Mouse (Mus musculus): ENCODE measurements around the gene Pabpc5.

Pabpc5 gene

DNA sequence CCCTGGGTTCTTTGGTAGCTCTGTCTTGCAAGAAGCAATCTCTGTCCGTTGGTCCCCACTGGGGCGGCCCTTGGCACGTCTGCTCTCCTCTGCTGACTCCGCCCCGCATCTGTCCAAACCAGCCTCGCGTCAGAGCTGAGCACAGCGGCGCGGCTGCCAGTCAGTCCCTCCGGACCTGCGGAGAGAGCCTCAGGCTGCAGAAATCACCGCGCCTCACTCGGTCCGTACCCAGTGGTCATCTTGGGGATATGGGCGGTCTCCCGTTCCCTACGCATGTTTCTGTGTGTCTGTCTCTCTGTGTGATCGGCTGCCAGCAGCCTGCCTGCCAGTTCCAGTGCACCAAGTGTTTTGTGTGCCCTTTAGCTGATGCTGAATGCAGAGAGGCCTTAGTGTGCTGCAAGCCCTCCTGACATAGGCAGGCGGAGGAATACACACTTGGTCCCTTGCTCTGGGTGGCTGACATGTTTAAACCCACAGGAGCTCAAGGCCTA is at the start of gene Pabpc5:
Gene Pabpc5, plus strand, starts transcription at position 116 of the 491 bp plus-strand sequence.
- peak; percentile 37 to 48 for DNase-seq (ENCODE audit: low spot score in 2 of 2)

DNA sequence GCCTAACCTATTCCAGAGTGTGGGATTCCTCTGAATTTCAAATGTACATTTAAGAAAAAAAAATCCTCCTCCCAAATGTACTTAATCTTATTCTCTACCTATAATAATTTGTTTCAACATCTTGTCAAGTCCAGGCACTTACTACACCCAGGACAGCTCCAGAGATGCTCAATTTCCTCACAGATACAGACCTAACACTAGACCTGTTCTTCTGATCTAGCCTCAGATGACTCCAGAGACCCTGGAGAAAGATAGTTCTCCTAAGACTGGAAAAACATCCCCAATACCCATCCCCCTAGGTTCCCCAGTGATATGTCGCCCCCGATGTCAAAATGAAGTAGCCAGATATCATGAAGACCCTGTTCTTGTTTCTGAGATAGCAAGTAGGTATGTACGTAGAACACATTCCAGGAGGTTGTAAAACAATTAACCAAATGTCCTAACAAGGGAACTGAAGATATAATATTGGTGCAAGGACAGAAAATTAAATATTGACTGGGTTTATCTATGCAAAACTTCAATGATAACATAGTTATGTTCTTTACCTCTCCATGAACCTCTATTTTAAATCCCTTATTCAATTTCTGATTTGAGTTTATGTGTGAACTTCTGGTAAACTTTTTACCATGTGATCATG is 39.9 kb upstream of the Pabpc5 start:
- DNase-seq (ENCODE audit: low spot score in 2 of 2): no peak

DNA sequence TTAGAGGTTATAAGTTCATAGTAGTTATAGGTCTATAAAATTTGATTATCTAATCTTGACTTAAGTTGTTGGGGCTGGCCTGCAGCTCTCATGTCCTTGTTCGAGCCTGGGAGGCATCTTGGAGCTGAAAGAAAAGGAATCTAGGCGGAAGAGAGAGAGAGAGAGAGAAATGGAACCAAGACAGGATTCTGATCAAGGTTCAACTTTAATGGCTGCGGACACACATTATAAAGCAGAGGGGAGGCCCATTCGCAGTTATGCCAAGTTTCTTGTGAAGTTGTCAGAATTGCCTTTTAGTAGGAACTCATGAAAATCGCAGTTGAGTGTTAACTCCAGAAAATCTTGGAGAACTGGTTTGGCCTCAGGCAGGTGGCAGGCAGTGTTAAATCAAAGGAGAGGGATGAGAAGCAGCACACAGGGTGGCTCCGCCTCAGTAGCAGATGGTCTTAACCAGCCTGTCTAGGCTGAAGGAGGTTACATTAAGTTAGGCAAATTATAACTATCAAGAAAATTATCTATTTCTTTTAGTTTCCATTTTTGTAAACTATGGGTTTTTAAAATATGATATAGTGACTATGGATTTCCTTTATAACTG is 38.6 kb upstream of the Pabpc5 start:
- DNase-seq (ENCODE audit: low spot score in 2 of 2): no peak

DNA sequence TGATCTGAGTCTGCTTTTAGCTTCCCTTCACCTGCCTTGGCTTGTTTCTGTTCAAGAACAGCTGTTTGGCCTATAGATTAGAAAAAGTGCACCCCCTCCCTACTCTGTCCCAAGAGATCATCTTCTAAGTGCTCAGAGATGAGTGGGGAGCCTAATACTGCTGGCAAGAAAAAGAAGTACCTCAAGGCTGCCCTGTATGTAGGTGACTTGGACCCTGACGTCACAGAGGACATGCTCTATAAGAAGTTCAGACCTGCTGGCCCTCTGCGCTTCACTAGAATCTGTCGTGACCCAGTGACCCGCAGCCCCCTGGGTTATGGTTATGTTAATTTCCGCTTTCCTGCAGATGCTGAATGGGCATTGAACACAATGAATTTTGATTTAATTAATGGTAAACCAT is 856 bp downstream of the Pabpc5 start:
- DNase-seq (ENCODE audit: low spot score in 2 of 2): no peak

Measured in frontal cortex, postnatal 25 days (tissue).